Mouse (Mus musculus) layer of hippocampus, adult 18-20 months (tissue): ENCODE results near the gene Dis3l2. TPM values are rescaled to one million over a fixed set of nuclear protein-coding genes. Genes with fewer than 3 reads are reported as not detected.

Experiments used
- DNase-seq, 2 experiments: peaks; one replicate each; pipeline ENCODE4 v3.0.0; 2022; ENCODE audit warnings: low spot score in 2 of 2
- total RNA-seq, 2 experiments: library from RNA; stranded (reverse); gene quantifications; 2 replicates each; pipeline ENCODE4 v1.2.3; 2021

Gene Dis3l2
- total RNA-seq, 2 experiments from 2014 or later = 24.3 to 25.9 TPM

DNA sequence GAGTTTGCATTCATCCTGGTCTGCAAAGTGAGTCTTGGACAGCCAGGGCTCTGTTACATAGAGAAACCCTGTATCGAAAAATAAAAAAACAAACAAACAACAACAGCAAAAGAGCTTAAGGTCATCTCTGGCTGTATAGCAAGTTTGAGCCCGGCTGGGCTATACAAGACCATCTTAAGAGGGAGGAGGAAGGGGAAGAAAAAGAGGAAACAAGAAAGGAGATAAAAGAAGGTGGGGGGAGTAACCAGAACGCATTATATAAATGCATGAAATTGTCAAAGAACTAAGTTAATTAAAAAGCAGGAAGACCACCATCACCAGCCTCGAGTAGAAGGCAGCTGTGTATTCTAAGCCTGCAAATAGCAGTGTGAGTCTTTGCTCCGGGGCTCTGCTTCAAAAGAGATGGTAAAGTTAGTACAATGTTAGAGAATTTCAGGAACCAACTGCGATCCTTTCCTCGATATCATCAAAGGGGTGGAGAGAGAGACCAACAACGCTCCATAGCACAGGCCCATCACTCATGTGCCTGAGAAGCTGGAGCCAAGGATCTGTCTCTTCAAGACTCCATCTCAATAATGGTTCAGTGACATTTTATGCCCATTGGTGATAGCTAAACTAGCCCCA is 355.5 kb downstream of the Dis3l2 start:
- DNase-seq = no peak

- DNase-seq = no peak
These were observed 357.3 kb downstream of the Dis3l2 start for GRCm38 (mm10) chr1:87060913-87061312.

DNA sequence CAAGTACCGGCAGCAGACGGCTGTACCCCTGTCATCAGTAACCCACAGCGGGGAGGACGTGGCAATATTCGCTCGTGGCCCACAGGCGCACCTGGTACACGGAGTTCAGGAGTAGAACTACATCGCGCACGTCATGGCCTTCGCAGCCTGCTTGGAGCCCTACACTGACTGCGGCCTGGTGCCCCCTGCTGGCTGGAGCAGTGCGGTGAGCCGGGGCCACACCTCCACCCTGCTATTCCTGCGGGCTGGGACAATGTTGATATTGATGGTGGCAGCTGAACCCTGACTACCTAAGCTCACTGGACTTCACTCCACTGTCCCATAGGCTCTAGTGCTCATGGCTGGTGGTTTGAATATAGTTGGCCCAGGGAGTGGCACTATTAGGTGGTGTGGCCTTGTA is 367.1 kb downstream of the Dis3l2 start:
- peak in 1 of 2 experiments; percentile 26 for DNase-seq

DNA sequence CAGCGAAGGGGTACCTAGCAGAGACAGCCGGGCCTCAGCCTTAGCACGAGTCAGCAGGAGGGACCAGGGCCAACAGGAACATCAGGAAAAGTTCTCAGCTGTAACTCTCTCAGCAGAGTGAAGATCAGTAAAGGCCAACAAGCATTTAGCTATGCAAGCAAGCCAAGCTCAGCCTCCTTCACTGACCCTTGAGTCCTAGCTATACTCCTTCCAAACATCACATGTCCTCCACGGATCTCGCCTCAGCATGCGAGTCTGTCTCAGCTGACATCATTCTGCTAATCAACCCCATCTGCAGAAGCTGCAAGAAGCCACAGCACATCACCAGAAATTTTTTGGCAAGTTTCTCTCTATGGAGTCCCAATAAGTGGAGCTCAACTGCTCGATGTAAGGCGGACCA is 370.2 kb downstream of the Dis3l2 start:
- no peak for DNase-seq

DNA sequence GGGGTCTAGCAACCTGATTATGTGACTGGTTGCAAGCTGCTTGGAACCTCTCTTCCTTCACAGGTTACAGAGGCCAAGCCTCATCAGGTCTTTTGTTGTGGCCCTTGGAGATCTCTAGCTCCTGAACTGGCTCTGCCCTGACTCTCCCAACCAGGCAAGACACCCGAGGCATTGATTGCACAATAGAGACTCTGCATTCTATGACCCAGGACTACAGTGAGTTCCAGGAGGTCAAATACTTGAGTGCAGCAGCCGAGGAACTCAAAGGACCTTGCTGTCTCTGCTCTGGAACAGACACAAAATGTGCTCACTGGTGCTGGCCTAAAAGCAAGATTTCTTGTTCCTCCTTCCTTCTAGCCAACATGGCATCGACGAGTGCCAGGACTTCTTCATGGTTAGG is 382.6 kb downstream of the Dis3l2 start:
- no peak for DNase-seq

DNA sequence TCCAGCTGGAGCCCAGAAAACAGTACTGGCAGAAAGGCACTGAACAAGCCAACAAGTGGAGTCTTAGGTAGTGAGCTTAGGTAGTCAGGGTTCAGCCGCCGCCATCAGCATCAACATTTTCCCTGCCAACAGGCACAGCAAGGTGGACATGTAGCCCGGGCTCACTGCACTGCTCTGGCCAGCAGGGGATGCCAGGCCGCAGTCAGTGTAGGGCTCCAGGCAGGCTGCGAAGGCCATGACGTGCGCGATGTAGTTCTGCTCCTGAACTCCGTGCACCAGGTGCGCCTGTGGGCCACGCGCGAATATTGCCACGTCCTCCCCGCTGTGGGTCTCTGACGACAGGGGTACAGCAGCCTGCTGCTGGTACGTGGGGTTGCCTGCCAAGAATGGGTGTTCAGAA is 383.4 kb downstream of the Dis3l2 start:
- DNase-seq = no peak

- no peak for DNase-seq
These were observed 385.6 kb downstream of the Dis3l2 start for GRCm38 (mm10) chr1:87089251-87089650.

DNA sequence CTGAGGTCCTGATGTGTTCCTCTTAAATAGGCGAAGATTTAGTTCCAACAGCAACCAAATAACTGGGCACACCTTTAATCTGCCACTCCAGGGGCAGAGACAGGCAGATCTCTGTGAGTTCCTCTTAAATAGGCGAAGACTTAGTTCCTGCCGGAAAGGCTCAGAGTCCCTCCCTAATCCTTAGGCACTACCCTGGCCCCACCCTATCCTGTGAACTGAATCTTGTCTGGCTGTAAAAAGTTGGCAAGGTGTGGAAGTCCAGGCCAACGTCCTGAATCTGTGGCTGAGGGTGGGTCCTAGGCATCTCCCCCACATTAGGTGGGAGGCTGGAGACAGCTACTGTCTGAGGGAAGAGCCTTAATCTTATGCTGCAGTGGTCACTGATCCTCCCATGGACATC is 386.2 kb downstream of the Dis3l2 start, which contains the start of gene Alppl2:
Gene Alppl2 (minus strand): TSS at position 101 of the 400 bp plus-strand sequence.
- no peak for DNase-seq

- no peak for DNase-seq
These were observed 392.0 kb downstream of the Dis3l2 start for GRCm38 (mm10) chr1:87095642-87096041.

- DNase-seq = peak in 1 of 2 experiments; percentile 39
These were observed 394.9 kb downstream of the Dis3l2 start for GRCm38 (mm10) chr1:87098358-87098975.

Other genes starting within 250 kb of the Dis3l2 start
- 100 to 1,000 TPM; 470 to 490 TPM for gene Ptma, start 177.1 kb upstream of the Dis3l2 start, total RNA-seq
- 10 to 100 TPM; 47.3 to 48.9 TPM for gene Pde6d, start 121.2 kb upstream of the Dis3l2 start, total RNA-seq
- 10 to 100 TPM; 19.5 to 21.1 TPM for gene Cops7b, start 120.9 kb upstream of the Dis3l2 start, total RNA-seq
- gene Nppc, start 33.2 kb upstream of the Dis3l2 start, total RNA-seq = 1 to 10 TPM; 7.7 to 9.9 TPM